Mouse (Mus musculus): ENCODE measurements at regions not wholly inside any gene's neighbourhood (a gene's known extent, or its start where the extent isn't known, plus 50 kb on each side); places are given as distances from the start of the nearest gene placed in this dataset.
"Not testable (repeated sequence)": the region's sequence is repeated elsewhere in the genome, so short reads cannot be mapped to it uniquely, and the experiment has no call there.

DNA sequence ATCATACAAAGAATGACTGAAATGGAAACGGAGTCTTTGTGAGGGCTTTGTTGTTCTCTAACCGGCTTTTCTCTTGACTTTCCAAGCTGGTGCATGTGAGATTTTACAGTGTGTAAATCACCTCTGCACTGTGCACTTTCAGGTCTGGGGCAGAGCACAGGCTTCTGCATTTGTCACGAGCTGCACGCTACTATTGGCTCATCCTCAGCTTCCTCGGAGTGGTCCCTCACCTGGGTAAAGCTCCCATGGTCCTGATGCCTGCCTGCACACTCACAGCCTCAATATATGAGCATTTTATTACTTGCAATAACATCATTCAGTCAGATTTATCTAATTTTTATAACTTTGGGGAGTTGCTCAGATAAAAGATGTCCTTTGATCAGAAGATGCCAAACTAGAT lies 109.8 kb upstream of the Nrip1 start:
- no peak overlapping the region for H3K4me3 ChIP-seq (ENCODE audit: low read length)

DNA sequence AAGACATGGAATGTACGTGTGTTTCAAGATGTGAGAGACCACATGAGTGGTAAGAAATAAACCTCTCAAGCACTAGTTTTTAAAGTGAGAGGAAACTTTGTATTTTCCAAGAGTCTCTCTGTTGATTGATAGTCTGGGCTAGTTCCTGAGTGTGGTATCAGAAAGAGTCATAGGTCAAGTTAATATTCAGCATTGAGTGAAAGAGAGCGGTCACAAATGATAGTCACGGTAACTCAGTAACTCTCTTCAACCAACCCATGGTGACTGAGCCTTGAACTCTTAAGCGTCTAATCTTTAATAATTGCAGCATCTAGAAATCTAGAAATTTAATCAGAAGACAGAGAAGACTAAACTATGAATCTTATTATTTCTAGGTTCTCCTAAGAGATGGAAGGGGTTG lies 108.3 kb upstream of the Nrip1 start:
- WGBS: 89% methylated on average over 4 of the region's 4 CpGs
- no peaks in the 10 kb centered on the region for H3K36me3 ChIP-seq (ENCODE audit: control insufficient read depth, insufficient read depth)
- no peaks in the 10 kb centered on the region for H3K9me3 ChIP-seq (replicated peaks; ENCODE audit: control insufficient read depth, low read length)
- H3K4me1 ChIP-seq (ENCODE audit: control insufficient read depth, insufficient read depth, low read length): no peaks in the 10 kb centered on the region
- H3K4me2 ChIP-seq (ENCODE audit: low read depth, low read length): no peak overlapping the region
- H3K4me3 ChIP-seq (ENCODE audit: low read length): no peak overlapping the region
- ATAC-seq (replicated peaks; ENCODE audit: extremely low read depth, insufficient read depth, low FRiP score): no peak
- no peak overlapping the region for H3K9ac ChIP-seq (ENCODE audit: low read length)
- H3K27ac ChIP-seq (ENCODE audit: low read length): no peak overlapping the region
- H3K27me3 ChIP-seq (ENCODE audit: control insufficient read depth, insufficient read depth, low read length): no peaks in the 10 kb centered on the region

More for the DNA sequence above, 109.8 kb upstream of the Nrip1 start:
- 84% methylated on average over 5 of the region's 5 CpGs for WGBS
- Histone ChIP-seq H3K4me2 (ENCODE audit: low read depth, low read length) (no peak overlapping the region), H3K36me3 (ENCODE audit: control insufficient read depth, insufficient read depth) (no peaks in the 10 kb centered on the region), H3K9ac (ENCODE audit: low read length) (no peak overlapping the region), H3K27me3 (ENCODE audit: control insufficient read depth, insufficient read depth, low read length) (no peaks in the 10 kb centered on the region), H3K27ac (ENCODE audit: low read length) (no peak overlapping the region), H3K9me3 (replicated peaks; ENCODE audit: control insufficient read depth, low read length) (no peaks in the 10 kb centered on the region), H3K4me1 (ENCODE audit: control insufficient read depth, insufficient read depth, low read length) (no peaks in the 10 kb centered on the region)
- ATAC-seq (replicated peaks; ENCODE audit: extremely low read depth, insufficient read depth, low FRiP score): no peak

DNA sequence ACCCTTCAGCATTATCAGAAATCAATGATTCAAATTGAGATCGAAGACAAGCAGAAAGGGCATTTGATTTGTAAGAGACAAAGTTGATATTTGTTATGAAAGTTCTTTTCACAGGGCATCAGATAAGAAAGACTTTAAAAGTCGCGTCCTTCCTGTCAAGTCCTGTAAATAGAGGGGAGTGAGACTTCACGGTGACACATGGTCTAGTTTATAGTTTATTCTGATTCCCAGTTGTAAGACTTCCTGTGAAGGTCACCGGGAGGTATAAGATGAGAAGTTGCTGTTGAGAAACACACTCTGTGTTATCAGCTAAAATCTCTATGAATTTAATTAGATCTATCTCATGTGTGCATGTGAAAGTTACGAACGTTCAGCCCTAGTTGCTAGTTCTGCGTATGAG lies 103.8 kb upstream of the Nrip1 start:
- ATAC-seq (replicated peaks; ENCODE audit: extremely low read depth, insufficient read depth, low FRiP score): no peak
- H3K4me2 ChIP-seq (ENCODE audit: low read depth, low read length): no peak overlapping the region
- H3K9me3 ChIP-seq (replicated peaks; ENCODE audit: control insufficient read depth, low read length): no peaks in the 10 kb centered on the region
- no peaks in the 10 kb centered on the region for H3K27me3 ChIP-seq (ENCODE audit: control insufficient read depth, insufficient read depth, low read length)
- H3K36me3 ChIP-seq (ENCODE audit: control insufficient read depth, insufficient read depth): no peaks in the 10 kb centered on the region
- H3K4me1 ChIP-seq (ENCODE audit: control insufficient read depth, insufficient read depth, low read length): no peaks in the 10 kb centered on the region
- no peak overlapping the region for H3K27ac ChIP-seq (ENCODE audit: low read length)
- H3K9ac ChIP-seq (ENCODE audit: low read length): no peak overlapping the region
- WGBS: 64% methylated on average over 8 of the region's 8 CpGs
- H3K4me3 ChIP-seq (ENCODE audit: low read length): no peak overlapping the region

DNA sequence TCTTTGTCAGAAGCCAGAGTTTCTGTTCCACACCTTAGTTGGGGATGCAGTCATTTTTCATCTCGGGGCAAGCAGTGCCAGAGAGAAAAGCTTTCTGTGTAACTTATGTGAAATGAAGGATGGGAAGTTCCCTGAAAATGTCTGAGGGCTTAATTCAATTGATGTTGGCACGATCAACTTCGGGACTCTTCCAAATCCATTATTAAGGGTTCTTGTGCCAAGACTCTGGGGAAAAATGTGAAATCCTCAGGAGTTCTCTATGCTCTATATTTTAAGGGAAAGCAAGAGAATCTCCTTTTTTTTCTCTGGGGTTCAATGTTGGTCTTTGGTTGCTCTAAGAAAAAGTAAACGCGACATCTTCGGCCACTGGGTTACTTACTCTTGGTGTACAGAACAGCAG lies 100.9 kb upstream of the Nrip1 start:
- Histone ChIP-seq H3K4me1 (ENCODE audit: control insufficient read depth, insufficient read depth, low read length) (no peaks in the 10 kb centered on the region), H3K9ac (ENCODE audit: low read length) (no peak overlapping the region), H3K4me3 (ENCODE audit: low read length) (no peak overlapping the region), H3K9me3 (replicated peaks; ENCODE audit: control insufficient read depth, low read length) (no peaks in the 10 kb centered on the region), H3K27ac (ENCODE audit: low read length) (no peak overlapping the region), H3K36me3 (ENCODE audit: control insufficient read depth, insufficient read depth) (no peaks in the 10 kb centered on the region), H3K27me3 (ENCODE audit: control insufficient read depth, insufficient read depth, low read length) (no peaks in the 10 kb centered on the region), H3K4me2 (ENCODE audit: low read depth, low read length) (no peak overlapping the region)
- ATAC-seq (replicated peaks; ENCODE audit: extremely low read depth, insufficient read depth, low FRiP score): no peak
- 84% methylated on average over 6 of the region's 6 CpGs for WGBS

DNA sequence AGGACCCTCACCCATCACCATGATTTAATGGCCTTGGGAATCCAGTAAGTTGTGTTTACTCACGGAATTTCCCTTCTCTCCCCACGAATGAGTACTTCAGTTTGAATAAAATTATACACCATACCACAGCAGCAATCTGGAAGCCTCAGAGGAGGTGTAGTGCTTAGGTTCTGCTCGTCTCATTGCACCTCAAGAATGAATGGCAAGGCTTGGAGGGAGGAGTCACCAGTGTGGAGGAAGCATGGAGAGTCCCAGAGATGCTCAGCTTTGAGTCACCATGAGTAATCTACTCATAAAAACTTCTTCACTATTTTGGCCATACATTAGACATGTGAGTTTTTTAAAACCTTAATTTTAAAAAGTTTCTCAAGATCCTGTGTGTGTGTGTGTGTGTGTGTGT lies 98.8 kb upstream of the Nrip1 start:
- Histone ChIP-seq H3K27ac (ENCODE audit: low read length) (no peak overlapping the region), H3K9me3 (replicated peaks; ENCODE audit: control insufficient read depth, low read length) (no peaks in the 10 kb centered on the region), H3K36me3 (ENCODE audit: control insufficient read depth, insufficient read depth) (no peaks in the 10 kb centered on the region), H3K4me2 (ENCODE audit: low read depth, low read length) (no peak overlapping the region), H3K9ac (ENCODE audit: low read length) (no peak overlapping the region), H3K4me1 (ENCODE audit: control insufficient read depth, insufficient read depth, low read length) (no peaks in the 10 kb centered on the region), H3K27me3 (ENCODE audit: control insufficient read depth, insufficient read depth, low read length) (no peaks in the 10 kb centered on the region), H3K4me3 (ENCODE audit: low read length) (no peak overlapping the region)
- 71% methylated on average over 3 of the region's 3 CpGs for WGBS
- no peak for ATAC-seq (replicated peaks; ENCODE audit: extremely low read depth, insufficient read depth, low FRiP score)

DNA sequence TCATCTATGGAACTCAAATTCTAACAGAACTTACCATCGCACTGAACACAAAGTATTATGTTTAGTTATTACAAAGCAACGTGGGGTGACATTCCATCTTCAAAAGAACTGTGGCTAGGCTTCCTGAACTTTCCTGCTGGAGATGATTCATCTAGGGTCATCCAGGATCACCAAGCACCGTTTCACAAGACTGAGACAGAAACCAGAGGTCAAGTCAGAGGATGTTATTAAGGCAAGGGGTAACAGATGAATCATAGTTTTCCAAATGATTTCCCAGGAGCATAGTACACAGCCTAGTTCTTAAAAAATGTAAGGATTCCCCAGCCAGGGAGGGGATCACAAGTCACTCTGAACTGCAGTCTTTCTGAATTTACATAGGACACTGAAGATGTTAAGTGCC lies 97.5 kb upstream of the Nrip1 start:
- Histone ChIP-seq H3K4me3 (ENCODE audit: low read length) (no peak overlapping the region), H3K36me3 (ENCODE audit: control insufficient read depth, insufficient read depth) (no peaks in the 10 kb centered on the region), H3K27ac (ENCODE audit: low read length) (no peak overlapping the region), H3K4me1 (ENCODE audit: control insufficient read depth, insufficient read depth, low read length) (no peaks in the 10 kb centered on the region), H3K4me2 (ENCODE audit: low read depth, low read length) (no peak overlapping the region), H3K27me3 (ENCODE audit: control insufficient read depth, insufficient read depth, low read length) (no peaks in the 10 kb centered on the region), H3K9ac (ENCODE audit: low read length) (no peak overlapping the region), H3K9me3 (replicated peaks; ENCODE audit: control insufficient read depth, low read length) (no peaks in the 10 kb centered on the region)
- WGBS: 54% methylated on average over 3 of the region's 3 CpGs
- no peak for ATAC-seq (replicated peaks; ENCODE audit: extremely low read depth, insufficient read depth, low FRiP score)

DNA sequence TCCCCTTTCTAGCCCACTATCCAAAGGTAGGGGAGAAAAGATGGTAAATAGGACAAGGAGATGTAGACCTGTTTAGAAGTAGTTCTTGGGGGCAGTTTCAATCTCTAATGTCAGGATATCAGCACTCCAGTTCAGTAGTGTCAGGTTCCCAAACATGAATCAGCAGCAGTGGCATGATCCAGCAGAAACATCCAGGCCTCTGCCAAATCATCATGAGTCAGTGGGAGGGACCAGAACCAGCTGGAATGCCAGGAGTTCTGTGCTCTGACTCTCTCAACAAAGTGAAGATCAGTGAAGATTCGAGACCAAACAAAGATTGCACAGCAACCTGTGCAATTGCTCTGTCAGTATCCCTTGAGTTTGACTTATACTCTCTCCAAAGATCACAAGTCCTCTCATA lies 85.9 kb upstream of the Nrip1 start:
- no peak for ATAC-seq (replicated peaks; ENCODE audit: extremely low read depth, insufficient read depth, low FRiP score)
- Histone ChIP-seq H3K4me3 (ENCODE audit: low read length) (no peak overlapping the region), H3K27me3 (ENCODE audit: control insufficient read depth, insufficient read depth, low read length) (no peaks in the 10 kb centered on the region), H3K9ac (ENCODE audit: low read length) (no peak overlapping the region), H3K4me2 (ENCODE audit: low read depth, low read length) (no peak overlapping the region), H3K36me3 (ENCODE audit: control insufficient read depth, insufficient read depth) (no peaks in the 10 kb centered on the region), H3K9me3 (replicated peaks; ENCODE audit: control insufficient read depth, low read length) (0 out of 2 replicates have a peak, but pooled peaks cover 3% of the 10 kb centered on the region), H3K27ac (ENCODE audit: low read length) (no peak overlapping the region), H3K4me1 (ENCODE audit: control insufficient read depth, insufficient read depth, low read length) (no peaks in the 10 kb centered on the region)
- 92% methylated on average over 1 of the region's 1 CpGs for WGBS

DNA sequence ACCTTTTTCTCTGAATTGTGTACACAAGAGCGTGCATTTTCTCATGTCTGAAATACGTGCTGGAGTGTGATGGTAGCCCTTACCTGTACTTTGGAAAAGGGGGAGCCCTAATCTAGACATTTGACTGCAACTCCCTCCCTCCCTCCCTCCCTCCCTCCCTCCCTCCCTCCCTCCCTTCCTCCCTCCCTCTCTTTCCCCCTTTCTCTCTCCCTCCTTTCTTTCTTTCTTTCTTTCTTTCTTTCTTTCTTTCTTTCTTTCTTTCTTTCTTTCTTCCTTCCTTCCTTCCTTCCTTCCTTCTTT lies 82.6 kb upstream of the Nrip1 start:
- H3K4me1 ChIP-seq (ENCODE audit: control insufficient read depth, insufficient read depth, low read length); H3K4me3 ChIP-seq (ENCODE audit: low read length); H3K4me2 ChIP-seq (ENCODE audit: low read depth, low read length); H3K36me3 ChIP-seq (ENCODE audit: control insufficient read depth, insufficient read depth); H3K27me3 ChIP-seq (ENCODE audit: control insufficient read depth, insufficient read depth, low read length); H3K9me3 ChIP-seq (replicated peaks; ENCODE audit: control insufficient read depth, low read length); H3K9ac ChIP-seq (ENCODE audit: low read length); H3K27ac ChIP-seq (ENCODE audit: low read length); ATAC-seq (replicated peaks; ENCODE audit: extremely low read depth, insufficient read depth, low FRiP score): not testable (repeated sequence)
- 69% methylated on average over 2 of the region's 2 CpGs for WGBS

DNA sequence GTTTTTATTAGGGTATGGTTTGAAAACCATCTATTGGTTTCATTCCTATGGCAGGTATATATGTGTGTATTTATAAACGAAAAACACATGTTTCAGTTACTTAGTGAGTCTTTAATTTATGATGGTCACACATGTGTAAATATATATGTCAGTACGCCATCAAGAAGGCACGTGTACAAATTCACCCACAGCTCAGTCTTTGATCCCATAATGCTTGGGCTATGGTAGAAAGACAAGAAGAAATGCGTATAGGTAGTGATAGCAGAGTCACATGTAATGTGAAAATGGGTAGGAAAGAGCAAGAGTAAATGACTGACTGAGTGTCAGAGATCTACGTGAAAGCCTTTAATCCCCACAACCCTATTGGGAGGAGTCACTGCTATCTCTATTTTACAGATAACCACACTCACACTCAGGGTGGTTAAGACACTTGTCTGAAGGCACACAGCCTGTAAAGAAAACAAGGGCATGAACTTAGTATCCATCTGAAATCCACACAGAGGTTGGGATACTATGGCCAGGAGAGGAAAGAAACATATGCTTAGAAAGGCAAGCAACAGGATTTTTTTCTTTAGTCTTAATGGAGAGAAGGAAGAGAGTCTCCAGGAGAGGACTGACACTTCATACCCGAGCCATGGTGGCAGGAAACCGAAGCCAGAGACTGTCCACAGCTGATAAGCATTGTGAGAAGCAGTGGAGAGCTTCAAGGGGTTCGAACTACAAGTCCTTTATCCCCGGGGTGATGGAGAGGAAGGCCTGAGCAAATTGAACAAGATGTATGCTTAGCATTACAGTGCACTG lies 82.1 kb upstream of the Nrip1 start:
- Histone ChIP-seq H3K4me2 (ENCODE audit: low read depth, low read length) (no peak overlapping the region), H3K9ac (ENCODE audit: low read length) (no peak overlapping the region), H3K9me3 (replicated peaks; ENCODE audit: control insufficient read depth, low read length) (0 out of 2 replicates have a peak, but pooled peaks cover 3% of the 10 kb centered on the region), H3K36me3 (ENCODE audit: control insufficient read depth, insufficient read depth) (no peaks in the 10 kb centered on the region), H3K4me1 (ENCODE audit: control insufficient read depth, insufficient read depth, low read length) (no peaks in the 10 kb centered on the region), H3K27me3 (ENCODE audit: control insufficient read depth, insufficient read depth, low read length) (no peaks in the 10 kb centered on the region; the same call in 1 of the 2 replicates), H3K27ac (ENCODE audit: low read length) (no peak overlapping the region), H3K4me3 (ENCODE audit: low read length) (no peak overlapping the region)
- ATAC-seq (replicated peaks; ENCODE audit: extremely low read depth, insufficient read depth, low FRiP score): no peak
- 50% methylated on average over 9 of the region's 9 CpGs for WGBS

Data from heart, embryonic 16.5 days (tissue).